Mouse (Mus musculus): ENCODE measurements around the gene Pex3.

DNA sequence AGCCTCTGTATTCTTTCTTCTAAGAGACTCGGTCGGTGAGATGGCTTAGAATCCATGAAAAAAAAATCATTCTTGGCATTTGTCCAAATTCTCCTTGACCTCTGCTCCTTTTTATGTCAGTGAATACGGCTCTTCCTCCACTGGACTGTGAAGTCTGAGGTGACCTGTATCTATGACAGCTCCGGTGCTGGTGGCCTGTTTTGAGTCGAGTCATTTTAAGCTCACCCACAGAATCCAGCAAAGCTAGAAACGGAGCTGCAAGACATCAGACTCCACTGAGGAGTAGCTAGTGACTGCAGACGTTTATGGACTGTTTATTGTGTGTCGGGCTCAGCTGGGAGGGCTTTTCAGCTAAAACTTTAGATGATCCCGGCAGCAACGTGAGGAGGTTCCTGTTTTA is 19.1 kb upstream of the Pex3 start:
- TF ChIP-seq CTCF (IDR thresholded peaks at IDR 0.05), result no peak
- TF ChIP-seq EP300 (IDR thresholded peaks at IDR 0.05; ENCODE audit: insufficient read depth, low read depth, low read length), result no peak
